Mouse (Mus musculus): ENCODE measurements at regions not wholly inside any gene's neighbourhood (a gene's known extent, or its start where the extent isn't known, plus 50 kb on each side); places are given as distances from the start of the nearest gene placed in this dataset.

DNA sequence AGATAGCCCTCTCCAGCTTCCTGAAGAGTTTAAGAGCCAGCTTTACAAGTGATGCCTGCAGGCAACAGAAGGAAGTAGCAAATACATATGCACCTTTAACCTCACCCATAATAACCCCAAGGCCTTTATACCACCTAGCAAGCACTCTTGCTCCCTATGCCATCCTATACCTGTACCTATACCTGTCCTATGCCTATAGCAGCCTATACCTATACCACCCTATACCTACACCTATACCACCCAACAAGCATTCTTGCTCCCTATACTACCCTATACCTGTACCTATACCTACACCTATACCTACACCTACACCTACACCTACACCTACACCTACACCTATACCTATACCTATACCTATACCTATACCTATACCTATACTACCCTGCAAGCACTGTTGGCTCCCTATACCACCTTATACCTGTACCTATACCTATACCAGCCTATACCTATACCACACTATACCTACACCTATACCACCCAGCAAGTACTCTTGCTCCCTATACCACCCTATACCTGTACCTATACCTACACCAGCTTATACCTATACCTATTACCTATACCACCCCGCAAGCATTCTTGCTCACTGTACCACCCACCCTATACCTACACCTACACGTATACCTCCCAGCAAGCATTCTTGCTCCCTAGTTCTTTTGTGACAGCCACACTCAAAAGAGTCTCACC, 120.9 kb downstream of the Mycn start:
- intact Hi-C loops (cut with DNase I): no loop called here
- no peak for DNase-seq

DNA sequence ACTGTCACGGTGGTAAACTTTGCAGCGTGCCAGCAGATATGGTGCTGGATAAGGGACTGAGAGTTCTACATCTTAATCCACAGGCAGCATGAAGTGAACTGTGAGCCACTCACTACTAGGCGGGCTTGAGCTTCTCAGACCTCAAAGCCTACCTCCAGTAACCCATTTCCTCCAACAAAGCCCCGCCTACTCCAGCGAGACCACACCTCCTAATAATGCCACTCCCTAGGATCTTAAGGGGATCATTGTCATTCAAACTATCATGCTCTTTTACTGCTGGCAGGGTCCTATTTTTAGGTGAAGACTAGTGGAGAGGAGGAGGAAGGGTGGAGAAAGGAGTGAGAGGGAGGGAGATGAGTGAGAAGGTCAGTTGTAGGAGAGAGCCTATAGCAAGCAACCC, 122.0 kb downstream of the Mycn start:
- intact Hi-C loops (cut with DNase I): no loop called here
- no peak for DNase-seq

DNA sequence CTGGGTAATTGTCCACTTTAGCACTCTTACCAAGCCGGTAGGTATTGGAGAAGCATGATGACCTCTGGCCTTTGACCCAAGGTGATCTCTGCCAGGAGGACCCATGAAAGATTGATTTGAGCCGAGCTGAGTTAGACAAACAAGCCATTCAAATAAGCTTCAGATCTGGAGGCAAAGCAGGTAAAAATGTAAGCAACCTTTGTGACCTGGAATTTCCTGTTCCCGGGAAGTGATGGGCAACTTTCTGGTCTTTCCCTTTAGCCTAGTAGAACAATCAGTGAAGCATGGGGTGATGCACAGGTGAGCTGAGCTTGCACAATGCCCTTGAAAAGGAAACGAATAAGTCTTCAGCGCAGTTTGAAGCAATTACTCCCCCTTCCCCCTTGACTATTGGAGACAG, 127.0 kb downstream of the Mycn start:
- DNase-seq: no peak
- intact Hi-C loops (cut with DNase I): no loop called here

DNA sequence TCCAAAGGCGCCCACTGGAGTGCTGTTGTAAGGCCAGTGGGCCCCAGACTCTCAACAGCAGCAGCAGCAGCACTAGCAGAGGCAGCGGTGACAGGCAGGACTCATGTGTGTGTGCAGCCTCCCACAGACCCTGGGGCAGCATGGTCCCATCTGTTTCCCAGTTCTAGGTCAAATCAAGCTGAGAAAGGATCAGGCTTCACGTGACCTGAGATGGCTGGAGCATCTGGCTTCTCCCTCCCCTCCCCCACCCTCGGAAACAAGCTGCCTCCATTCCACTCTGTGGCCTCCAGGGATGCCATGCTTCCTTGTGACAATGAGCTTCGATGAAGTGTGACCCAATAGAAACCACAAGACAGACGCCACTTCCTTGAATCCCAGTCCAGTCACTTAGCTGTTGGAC, 128.8 kb downstream of the Mycn start:
- intact Hi-C loops (cut with DNase I): no loop called here
- DNase-seq: no peak

DNA sequence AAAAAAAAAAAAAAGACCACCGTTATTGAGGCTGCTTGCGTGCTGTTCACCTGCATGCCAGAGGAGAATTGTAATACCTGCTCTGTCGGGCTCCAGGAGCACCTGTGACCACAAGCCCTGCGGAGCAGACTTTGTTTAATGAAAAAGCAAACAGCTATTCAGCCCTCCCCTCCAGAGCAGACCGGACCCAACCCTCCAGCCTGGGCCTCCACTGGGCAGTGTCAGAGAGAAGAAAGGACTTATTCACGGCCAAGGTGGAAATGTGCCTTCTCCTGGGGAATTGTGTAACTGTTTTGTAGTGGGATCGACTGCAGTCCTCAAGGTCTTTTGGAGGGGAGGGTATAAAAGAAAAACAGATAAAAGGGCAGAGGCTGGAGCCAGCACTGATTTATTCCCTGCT, 130.8 kb downstream of the Mycn start:
- intact Hi-C loops (cut with DNase I): no loop called here
- DNase-seq: no peak

DNA sequence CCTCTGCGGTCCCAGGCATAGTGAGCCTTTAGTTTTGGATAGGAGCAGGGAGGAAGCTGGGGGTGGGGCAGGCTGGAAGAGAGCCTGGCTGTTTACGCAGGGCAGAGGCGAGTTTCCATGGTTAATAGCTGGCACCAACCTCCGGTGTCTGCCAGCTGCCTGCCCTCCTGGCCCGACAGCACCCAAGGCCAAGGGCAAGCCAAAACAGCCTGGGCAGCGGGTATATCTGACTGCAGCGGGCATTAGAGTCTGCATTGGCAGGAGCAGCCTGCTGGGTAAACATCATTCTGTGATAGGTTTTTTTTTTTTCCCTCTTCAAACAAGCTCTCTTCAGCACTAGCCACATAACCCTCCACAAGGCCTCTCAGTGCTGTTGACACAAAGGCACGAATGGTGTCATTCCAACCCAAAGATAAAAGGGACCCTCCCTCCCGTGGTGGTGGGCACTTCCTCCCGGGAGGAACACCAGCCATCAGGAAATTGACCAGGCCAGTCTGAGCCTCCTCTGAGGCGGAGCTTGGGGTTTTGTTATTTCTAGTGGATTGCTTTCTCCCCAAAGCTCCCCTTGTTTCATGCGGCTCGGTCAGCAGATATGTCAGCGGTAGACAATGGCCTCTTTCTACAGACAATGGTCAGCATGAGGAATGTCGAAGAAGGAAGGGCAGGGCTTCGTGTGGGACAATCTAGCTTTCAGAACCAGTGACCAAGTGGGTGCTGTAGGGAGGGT, 131.4 kb downstream of the Mycn start:
- intact Hi-C loops (cut with DNase I): no loop called here

DNA sequence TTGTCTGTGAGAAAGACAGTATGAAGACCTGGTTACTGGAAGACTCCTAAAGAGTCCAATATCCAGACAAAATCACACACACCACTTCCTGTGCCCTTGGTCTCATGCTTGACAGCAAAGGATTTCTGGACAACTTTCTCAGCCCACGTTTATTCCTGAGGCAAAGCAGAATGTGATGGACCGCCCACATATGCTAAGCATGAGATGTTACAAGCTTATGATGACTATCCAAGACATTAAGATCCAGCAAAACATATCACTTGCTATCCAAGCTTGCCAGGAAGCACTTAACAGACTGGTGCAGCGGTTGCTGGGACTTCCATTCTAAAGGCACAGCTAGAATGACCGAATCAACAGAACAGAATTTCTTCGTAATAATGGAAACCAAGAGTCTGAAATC, 133.6 kb downstream of the Mycn start:
- DNase-seq: no peak
- intact Hi-C loops (cut with DNase I): no loop called here

More for the DNA sequence above, 131.4 kb downstream of the Mycn start:
- peak; percentile 70 to 81 for DNase-seq

DNA sequence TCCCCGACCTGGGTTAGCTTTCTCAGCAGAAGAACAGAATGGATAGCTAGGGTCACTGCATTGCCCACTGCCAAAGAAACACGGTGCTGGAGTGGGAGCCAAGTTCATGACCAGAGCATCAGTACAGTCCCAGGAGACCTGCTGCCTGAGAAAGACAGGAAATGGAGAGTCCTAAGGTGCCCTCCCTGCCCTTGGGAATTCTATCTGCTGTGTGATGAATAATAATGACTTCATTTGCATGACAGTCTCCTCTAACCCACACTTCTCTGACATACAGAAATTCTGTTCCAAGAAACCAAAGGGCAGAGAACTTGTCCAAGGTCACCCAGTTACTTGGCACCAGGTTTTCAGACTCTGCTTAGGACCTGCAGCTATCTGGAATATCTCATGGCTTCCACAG, 138.1 kb downstream of the Mycn start:
- intact Hi-C loops (cut with DNase I): no loop called here
- DNase-seq: no peak

DNA sequence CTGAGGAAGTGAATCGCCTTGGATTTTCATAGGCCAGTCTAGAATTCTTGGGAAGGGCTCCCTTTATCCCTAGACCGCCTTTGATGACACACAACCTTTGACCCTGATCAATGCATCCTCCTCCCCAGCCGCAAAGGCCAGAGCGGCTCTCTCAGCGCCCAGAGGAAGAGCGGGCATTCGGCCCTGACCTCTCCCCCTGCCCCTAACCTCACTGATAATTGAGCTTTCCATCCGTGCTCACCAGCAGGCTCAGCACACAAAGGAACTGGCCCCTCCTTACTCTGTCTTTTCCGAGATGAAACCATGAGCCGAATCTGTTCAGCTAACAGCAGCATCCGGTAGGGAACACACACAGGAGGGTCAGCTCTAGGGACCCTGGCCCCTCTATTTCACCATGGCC, 139.3 kb downstream of the Mycn start:
- intact Hi-C loops (cut with DNase I): no loop called here
- DNase-seq: no peak

DNA sequence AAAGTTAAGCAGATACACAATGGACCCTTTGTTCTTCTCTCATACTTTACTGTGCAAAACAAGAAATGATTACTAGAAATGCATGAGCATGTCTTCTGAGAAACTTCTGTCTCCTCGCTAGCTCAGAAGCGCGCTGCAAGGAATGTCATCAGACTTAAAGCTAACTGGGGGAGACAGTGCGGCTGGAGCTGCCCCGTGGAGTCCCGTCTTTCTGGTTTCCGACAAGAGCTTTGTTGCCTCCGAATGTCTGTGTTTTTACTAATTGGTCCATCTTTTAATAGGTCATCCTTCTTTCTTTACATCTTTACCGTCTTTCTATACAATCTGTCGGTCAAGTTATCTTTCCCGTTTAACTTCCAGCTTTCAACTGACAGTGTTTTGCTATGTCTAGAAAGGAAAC, 140.0 kb downstream of the Mycn start:
- intact Hi-C loops (cut with DNase I): no loop called here

DNA sequence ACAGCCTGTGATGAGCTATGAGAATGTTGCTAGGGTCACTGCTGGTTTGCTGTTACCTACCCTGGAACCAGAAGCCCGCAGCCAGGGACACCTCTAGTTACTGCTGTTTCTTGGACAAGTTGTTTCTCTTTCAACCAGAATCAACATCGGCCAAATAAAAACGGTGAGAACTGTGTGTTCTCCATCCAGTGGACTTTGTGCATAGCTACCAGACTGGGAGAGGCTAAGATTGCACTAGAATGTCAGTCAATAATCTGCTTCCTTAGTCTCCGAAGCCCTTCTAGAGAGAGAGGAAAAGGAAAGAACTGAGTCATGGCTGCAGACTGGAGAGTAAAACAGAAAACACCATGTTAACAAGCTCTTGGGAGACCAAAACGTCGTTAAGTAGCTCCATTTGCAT, 141.6 kb downstream of the Mycn start:
- intact Hi-C loops (cut with DNase I): no loop called here
- no peak for DNase-seq

More for the DNA sequence above, 140.0 kb downstream of the Mycn start:
- no peak for DNase-seq

DNA sequence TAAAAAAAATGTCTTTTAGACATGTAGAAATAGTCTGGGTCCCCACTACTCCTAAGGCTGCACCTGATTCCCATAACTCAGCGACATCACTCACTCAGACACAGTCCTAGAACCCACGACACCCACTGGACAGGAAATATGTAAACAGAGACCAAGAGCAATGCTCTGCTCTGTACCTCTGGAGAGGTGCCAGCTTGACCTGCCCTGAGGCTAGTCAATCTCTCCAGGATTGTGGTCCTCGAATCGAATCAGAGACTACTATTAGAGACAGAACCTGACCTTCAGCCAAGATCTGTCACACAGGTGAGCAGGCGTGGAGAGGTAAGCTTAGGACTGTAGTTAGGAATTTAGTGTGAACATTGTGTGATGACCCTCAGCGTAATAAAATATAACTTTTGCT, 152.7 kb downstream of the Mycn start:
- no peak for DNase-seq
- intact Hi-C loops (cut with DNase I): no loop called here

DNA sequence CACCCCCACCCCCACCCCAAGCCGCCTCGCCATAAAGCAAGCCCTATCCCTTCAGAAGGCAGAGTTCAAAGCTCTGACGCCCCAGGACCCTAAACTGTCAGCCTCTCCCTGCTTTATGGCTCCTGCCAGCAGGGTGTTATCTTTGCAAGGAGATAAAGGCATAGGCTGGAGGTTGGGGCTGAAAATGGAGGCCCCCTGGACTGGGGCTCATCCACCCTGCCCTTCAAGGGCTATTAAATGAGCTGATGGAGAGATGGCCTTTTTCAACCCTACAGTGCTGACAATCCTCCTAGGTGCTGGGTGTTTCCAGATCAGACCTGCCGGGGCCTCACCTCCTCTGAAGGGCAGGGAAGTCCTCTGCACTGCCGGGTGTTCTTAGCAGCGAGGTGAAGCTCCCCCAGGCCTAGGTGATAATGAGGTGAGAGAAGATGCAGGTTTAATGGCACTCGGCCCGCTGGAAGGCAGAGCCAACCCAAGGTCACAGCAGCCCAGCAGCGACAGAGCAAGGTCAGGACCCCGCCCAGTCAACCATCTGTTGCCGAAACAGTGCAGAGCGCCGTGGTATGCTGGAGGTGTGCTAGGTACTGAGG, 153.4 kb downstream of the Mycn start:
- intact Hi-C loops (cut with DNase I): no loop called here
- no peak for DNase-seq

DNA sequence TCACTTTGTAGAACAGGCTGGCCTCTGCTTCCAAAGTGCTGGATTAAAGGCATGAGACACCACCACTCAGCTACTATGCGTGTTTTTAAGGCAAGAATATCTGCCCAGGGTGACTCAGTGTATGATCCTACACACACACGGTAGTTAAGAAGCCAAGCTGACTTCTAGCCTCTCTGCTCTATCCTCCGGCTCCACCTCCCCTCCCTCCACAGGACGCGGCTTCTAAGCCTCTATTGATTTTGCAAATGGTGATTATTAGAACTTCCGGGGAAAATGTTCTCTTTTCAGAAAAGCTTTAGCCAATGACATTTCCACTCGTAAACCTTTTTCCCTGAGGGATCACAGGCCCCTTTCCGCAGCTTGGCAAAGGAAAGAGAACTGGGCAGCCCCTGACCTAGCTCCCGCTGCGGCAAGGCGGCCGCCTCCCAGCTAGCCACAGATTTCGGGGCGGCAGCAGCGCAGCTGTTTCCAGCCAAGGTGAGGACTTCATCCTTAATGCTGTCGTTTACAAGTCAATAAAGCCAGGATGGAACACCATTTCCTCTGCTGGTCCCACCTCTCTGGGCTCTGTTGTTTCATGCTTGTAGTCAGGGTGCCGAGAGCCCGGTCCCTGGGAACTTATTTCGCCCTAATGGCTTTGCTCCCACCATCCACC, 154.0 kb downstream of the Mycn start:
- DNase-seq: no peak
- intact Hi-C loops (cut with DNase I): no loop called here

DNA sequence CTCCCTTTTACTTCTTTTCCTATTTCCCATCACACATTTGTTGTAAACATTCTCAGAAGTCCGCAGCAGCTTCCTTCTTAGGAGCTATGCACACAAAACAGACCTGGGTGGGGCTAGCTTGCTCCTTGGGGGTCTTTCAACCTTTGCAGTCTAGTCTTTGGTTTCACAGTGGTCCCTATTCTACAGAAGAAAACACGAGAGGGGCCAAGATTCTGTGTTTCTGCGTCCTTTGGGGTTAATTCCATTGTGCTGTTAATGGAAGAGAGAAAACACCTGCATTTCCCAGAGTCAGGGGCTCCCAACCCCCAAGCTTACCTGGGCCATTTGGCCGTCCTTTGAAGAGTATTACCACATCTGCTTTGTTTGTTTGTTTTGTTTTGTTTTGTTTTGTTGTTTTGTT, 154.6 kb downstream of the Mycn start:
- intact Hi-C loops (cut with DNase I): no loop called here

DNA sequence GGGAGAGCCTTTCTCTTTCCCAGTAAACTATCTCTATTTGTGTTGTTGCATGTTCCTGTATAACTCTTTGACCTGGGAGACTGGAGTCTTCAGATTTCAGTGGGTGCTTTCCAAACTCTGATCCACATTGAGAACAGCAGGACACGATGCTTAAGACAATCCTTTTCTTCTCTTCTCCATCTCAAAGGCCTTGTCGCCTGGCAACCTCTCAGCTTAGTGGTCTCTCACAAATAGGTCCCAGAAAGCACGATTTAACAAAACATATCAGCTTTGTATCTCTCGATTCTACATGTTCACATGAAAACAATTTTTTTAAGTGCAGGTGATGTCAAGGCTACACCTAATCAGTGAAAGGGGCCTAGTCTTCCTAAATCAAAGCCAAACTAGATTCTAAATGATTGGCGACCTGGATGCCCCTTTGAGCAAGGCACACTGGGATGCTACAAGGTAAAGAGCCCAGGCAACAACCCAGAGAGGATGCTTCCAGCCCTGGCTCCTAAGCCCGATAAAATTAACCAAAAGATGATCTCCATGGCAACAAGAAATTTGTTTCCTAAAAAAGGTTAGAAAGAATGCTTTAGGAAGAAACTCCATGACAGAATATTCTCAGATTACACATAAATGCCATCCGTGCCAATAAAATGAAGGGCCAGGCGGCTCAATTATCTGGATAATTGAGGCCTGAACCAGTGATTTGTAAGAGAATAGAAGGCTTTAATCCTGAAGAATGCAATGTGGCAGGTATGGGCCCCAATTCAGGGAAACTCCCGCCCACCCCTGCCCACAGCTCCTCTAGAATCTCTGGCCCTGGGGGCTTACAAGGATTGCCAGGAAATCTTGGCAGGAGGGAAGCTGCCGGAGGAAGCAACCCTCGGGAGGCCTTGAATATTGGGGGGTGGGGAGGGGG, 157.8 kb downstream of the Mycn start:
- intact Hi-C loops (cut with DNase I): loop anchor here (5.0 kb wide), 2 partner anchors 158 to 433 kb away; partner anchors contain the start of gene Mycn
- DNase-seq: no peak

More for the DNA sequence above, 154.6 kb downstream of the Mycn start:
- no peak for DNase-seq

DNA sequence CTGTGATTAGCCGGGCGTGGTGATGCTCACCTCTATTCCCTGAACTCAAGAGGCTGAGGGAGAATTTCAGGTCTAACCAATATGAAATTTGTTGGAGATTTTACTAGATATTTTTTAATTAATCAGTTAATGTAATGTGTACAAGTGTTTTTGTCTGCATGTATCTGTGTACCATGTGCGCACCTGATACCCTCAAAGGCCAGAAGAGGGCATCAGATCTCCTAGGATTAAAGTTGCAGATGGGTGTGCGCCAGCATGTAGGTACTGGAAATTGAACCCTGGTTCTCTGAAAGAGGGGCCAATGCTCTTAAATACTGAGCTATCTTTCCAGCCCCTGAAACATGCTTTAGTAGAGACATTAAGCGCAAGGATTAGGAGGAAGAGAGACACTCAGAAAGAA, 160.2 kb downstream of the Mycn start:
- no peak for DNase-seq
- intact Hi-C loops (cut with DNase I): loop anchor here (5.0 kb wide), 2 partner anchors 161 to 436 kb away; partner anchors contain the start of gene Mycn

DNA sequence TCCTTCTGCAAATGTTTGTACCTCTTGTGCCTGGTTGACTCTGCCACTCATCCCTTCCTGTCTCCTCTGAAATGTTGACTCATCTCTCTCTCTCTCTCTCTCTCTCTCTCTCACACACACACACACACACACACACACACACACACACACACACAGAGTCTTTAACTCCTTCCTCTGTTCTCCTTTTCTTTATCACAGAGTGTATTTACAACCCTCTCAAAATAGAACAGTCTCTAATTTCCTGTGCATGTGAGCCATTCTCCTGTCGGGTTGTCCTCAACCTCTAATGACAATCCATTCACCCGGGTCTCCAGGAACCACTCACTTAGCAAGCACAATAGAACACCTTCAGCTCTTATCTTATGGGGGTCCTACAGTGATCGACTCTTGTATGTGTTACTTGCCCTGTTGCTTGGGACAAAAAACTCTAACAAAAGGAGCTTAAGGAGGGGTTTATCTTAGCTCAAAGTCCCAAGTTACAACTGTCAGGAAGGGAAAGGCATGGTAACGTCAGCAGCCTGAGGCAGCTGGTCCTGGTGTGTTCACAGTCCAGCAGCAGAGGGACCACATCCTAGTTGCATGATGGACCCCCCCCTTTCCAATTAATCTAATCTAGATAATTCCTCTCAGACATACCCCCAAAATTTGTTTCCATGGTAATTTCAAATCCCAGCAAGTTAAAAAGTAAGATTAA, 163.0 kb downstream of the Mycn start:
- intact Hi-C loops (cut with DNase I): no loop called here
- no peak for DNase-seq

DNA sequence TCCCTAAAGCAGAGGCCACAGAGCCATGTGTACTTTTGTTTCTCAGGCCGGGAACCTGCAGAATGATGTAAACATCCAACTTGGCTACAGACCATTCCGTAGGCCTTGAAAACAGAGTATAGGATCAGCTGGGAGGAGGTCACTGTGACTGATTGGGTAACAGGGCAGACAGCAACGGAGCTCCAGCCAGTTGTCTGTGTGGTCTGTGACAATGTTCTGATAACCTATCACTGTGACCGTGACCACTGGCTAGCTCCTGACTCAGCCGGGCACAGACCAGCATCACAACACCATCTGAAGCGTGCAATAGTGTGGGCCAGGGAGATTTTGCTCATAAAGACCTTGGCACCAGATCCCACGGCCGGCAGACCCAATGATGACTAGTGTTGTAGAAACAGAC, 164.3 kb downstream of the Mycn start:
- DNase-seq: no peak
- intact Hi-C loops (cut with DNase I): no loop called here

DNA sequence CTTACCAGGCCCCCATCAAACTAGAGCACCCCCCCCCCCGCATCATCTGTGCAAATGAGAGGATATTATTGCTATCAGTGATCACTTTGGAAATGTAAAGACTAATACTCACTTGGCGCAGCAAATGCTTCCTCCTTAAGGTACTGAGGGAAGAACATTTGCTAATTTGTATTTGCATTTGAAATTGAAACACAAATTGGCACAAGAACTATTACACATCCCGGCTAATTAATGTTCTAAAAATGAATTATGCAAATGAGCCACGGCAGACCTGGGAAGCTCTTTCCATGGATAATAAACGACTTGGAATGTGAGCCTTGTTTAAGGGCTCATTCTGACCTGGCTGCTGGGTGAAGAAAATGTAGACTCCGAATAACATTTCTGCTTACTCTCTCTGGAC, 164.9 kb downstream of the Mycn start:
- intact Hi-C loops (cut with DNase I): no loop called here
- no peak for DNase-seq

Measured in heart, postnatal 14 days (tissue).